Mouse (Mus musculus): ENCODE measurements around the gene Pan3. TPM values are rescaled to one million over a fixed set of nuclear protein-coding genes. Genes with fewer than 3 reads are reported as not detected.

Pan3 gene
- polyA plus RNA-seq, 1 experiment from 2014 or later: 62.7 TPM

GRCm38 (mm10) chr5:147400505-147400979, 29.4 kb upstream of the Pan3 start:
- Histone ChIP-seq H3K36me3 (replicated peaks; ENCODE audit: control insufficient read depth, insufficient read depth) (no peaks in the 10 kb centered on the region), H3K4me3 (replicated peaks; ENCODE audit: low read length) (peak overlapping the region; percentile 55), H3K9me3 (ENCODE audit: control insufficient read depth, low read length) (no peaks in the 10 kb centered on the region), H3K4me1 (replicated peaks; ENCODE audit: control insufficient read depth, insufficient read depth, low read length) (no peaks in the 10 kb centered on the region; the same call in 1 of the 2 replicates), H3K9ac (peak overlapping the region; percentile 68), H3K4me2 (replicated peaks) (peak overlapping the region; percentile 98), H3K27me3 (ENCODE audit: control insufficient read depth, insufficient read depth, low read length) (peaks cover 46% of the 10 kb centered on the region), H3K27ac (no peak overlapping the region)
- no peak for DNase-seq (ENCODE audit: low spot score)
- WGBS: 1% methylated on average over 17 of the region's 17 CpGs
- ATAC-seq (ENCODE audit: low FRiP score): no peak

- Histone ChIP-seq H3K9ac (peak overlapping the region; percentile 68; the same call in 1 of the 2 replicates), H3K27me3 (ENCODE audit: control insufficient read depth, insufficient read depth, low read length) (peaks cover 46% of the 10 kb centered on the region), H3K27ac (no peak overlapping the region), H3K4me3 (replicated peaks; ENCODE audit: low read length) (peak overlapping the region; percentile 55), H3K4me1 (replicated peaks; ENCODE audit: control insufficient read depth, insufficient read depth, low read length) (no peaks in the 10 kb centered on the region; the same call in 1 of the 2 replicates), H3K36me3 (replicated peaks; ENCODE audit: control insufficient read depth, insufficient read depth) (no peaks in the 10 kb centered on the region), H3K9me3 (ENCODE audit: control insufficient read depth, low read length) (no peaks in the 10 kb centered on the region), H3K4me2 (replicated peaks) (peak overlapping the region; percentile 98)
- 25% methylated on average over 11 of the region's 11 CpGs for WGBS
- DNase-seq (ENCODE audit: low spot score) (no peak), ATAC-seq (ENCODE audit: low FRiP score) (no peak)
Observed at GRCm38 (mm10) chr5:147401024-147401423, 28.9 kb upstream of the Pan3 start.

DNA sequence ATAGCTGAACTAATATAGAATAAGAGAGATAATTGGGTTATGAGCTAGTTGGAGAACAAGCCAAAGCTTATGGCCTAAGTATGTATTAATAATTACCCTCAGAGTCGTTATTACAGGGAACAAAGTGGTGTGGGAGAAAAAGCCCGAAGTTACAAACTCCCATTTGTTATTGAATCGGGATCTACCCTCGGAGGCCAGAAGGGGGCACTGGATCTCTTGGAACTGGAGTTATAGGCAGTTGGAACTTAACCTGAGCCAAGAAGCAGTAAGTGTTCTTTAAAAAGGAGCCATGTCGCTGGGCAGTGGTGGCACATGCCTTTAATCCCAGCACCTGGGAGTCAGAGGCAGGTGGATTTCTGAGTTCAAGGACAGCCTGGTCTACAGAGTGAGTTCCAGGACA, 27.5 kb upstream of the Pan3 start:
- Histone ChIP-seq H3K36me3 (replicated peaks; ENCODE audit: control insufficient read depth, insufficient read depth) (no peaks in the 10 kb centered on the region), H3K27ac (no peak overlapping the region), H3K9ac (no peak overlapping the region), H3K9me3 (ENCODE audit: control insufficient read depth, low read length) (no peaks in the 10 kb centered on the region), H3K4me2 (replicated peaks) (no peak overlapping the region), H3K4me1 (replicated peaks; ENCODE audit: control insufficient read depth, insufficient read depth, low read length) (no peaks in the 10 kb centered on the region; the same call in 1 of the 2 replicates), H3K4me3 (replicated peaks; ENCODE audit: low read length) (no peak overlapping the region), H3K27me3 (ENCODE audit: control insufficient read depth, insufficient read depth, low read length) (peaks cover 46% of the 10 kb centered on the region)
- ATAC-seq (ENCODE audit: low FRiP score) (no peak), DNase-seq (ENCODE audit: low spot score) (peak; percentile 58)
- 29% methylated on average over 5 of the region's 5 CpGs for WGBS

GRCm38 (mm10) chr5:147406135-147406534, 23.8 kb upstream of the Pan3 start:
- ATAC-seq (ENCODE audit: low FRiP score) (no peak), DNase-seq (ENCODE audit: low spot score) (no peak)
- WGBS: 84% methylated on average over 5 of the region's 5 CpGs
- Histone ChIP-seq H3K9me3 (ENCODE audit: control insufficient read depth, low read length) (no peaks in the 10 kb centered on the region), H3K36me3 (replicated peaks; ENCODE audit: control insufficient read depth, insufficient read depth) (no peaks in the 10 kb centered on the region), H3K4me3 (replicated peaks; ENCODE audit: low read length) (no peak overlapping the region), H3K27ac (no peak overlapping the region), H3K4me1 (replicated peaks; ENCODE audit: control insufficient read depth, insufficient read depth, low read length) (no peaks in the 10 kb centered on the region), H3K27me3 (ENCODE audit: control insufficient read depth, insufficient read depth, low read length) (peaks cover 13% of the 10 kb centered on the region), H3K4me2 (replicated peaks) (no peak overlapping the region), H3K9ac (no peak overlapping the region)

DNA sequence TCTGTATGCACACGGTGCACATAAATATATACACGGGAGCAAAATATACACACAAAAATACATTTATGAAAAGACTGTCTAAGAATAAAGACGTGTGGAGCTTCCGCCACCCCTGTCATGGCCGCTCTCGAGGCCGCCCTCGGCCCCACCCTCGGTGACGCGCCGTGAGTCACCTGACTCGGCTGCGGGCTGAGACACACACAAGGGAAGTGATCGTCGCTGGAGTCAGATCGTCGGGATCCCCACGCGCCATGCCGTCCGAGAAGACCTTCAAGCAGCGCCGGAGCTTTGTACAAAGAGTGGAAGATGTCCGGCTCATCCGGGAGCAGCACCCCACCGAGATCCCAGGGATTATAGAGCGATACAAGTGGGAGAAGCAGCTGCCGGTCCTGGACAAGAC, 21.2 kb upstream of the Pan3 start:
- H3K4me2 ChIP-seq (replicated peaks): 0 out of 2 replicates have a peak overlapping the region, but pooled peaks have one; percentile 6
- H3K4me1 ChIP-seq (replicated peaks; ENCODE audit: control insufficient read depth, insufficient read depth, low read length): no peaks in the 10 kb centered on the region
- no peaks in the 10 kb centered on the region for H3K36me3 ChIP-seq (replicated peaks; ENCODE audit: control insufficient read depth, insufficient read depth)
- no peak overlapping the region for H3K27ac ChIP-seq
- H3K27me3 ChIP-seq (ENCODE audit: control insufficient read depth, insufficient read depth, low read length): no peaks in the 10 kb centered on the region
- 65% methylated on average over 29 of the region's 29 CpGs for WGBS
- no peak for DNase-seq (ENCODE audit: low spot score)
- H3K9ac ChIP-seq: no peak overlapping the region
- no peak for ATAC-seq (ENCODE audit: low FRiP score)
- no peak overlapping the region for H3K4me3 ChIP-seq (replicated peaks; ENCODE audit: low read length)
- H3K9me3 ChIP-seq (ENCODE audit: control insufficient read depth, low read length): no peaks in the 10 kb centered on the region

GRCm38 (mm10) chr5:147410585-147410984, 19.4 kb upstream of the Pan3 start:
- Histone ChIP-seq H3K27ac (no peak overlapping the region), H3K27me3 (ENCODE audit: control insufficient read depth, insufficient read depth, low read length) (no peaks in the 10 kb centered on the region), H3K4me2 (replicated peaks) (no peak overlapping the region), H3K9me3 (ENCODE audit: control insufficient read depth, low read length) (no peaks in the 10 kb centered on the region), H3K9ac (no peak overlapping the region), H3K36me3 (replicated peaks; ENCODE audit: control insufficient read depth, insufficient read depth) (no peaks in the 10 kb centered on the region), H3K4me1 (replicated peaks; ENCODE audit: control insufficient read depth, insufficient read depth, low read length) (no peaks in the 10 kb centered on the region), H3K4me3 (replicated peaks; ENCODE audit: low read length) (no peak overlapping the region)
- DNase-seq (ENCODE audit: low spot score) (no peak), ATAC-seq (ENCODE audit: low FRiP score) (no peak)
- 90% methylated on average over 6 of the region's 6 CpGs for WGBS

DNA sequence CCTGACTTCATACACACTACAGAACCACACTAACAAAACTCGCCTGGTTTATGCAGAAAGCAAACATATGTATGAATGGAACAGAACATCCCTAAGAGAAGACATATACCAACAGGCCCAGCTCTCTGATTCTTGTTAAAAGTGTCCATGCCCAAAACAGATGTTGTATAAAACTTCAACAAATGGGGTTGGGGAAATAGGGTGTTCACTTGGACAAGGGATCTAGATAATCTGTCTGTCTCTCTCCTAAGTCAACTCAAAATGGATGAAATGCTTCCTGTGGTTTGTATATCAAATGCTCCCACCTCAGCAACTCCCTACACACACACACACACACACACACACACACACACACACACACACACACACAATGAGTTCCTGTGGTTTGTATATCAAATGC, 12.0 kb upstream of the Pan3 start:
- Histone ChIP-seq H3K9ac (no peak overlapping the region), H3K9me3 (ENCODE audit: control insufficient read depth, low read length) (no peaks in the 10 kb centered on the region), H3K4me3 (replicated peaks; ENCODE audit: low read length) (no peak overlapping the region), H3K27ac (no peak overlapping the region), H3K36me3 (replicated peaks; ENCODE audit: control insufficient read depth, insufficient read depth) (no peaks in the 10 kb centered on the region), H3K4me2 (replicated peaks) (no peak overlapping the region), H3K4me1 (replicated peaks; ENCODE audit: control insufficient read depth, insufficient read depth, low read length) (no peaks in the 10 kb centered on the region), H3K27me3 (ENCODE audit: control insufficient read depth, insufficient read depth, low read length) (no peaks in the 10 kb centered on the region)
- no peak for ATAC-seq (ENCODE audit: low FRiP score)
- 84% methylated on average over 1 of the region's 1 CpGs for WGBS
- no peak for DNase-seq (ENCODE audit: low spot score)

DNA sequence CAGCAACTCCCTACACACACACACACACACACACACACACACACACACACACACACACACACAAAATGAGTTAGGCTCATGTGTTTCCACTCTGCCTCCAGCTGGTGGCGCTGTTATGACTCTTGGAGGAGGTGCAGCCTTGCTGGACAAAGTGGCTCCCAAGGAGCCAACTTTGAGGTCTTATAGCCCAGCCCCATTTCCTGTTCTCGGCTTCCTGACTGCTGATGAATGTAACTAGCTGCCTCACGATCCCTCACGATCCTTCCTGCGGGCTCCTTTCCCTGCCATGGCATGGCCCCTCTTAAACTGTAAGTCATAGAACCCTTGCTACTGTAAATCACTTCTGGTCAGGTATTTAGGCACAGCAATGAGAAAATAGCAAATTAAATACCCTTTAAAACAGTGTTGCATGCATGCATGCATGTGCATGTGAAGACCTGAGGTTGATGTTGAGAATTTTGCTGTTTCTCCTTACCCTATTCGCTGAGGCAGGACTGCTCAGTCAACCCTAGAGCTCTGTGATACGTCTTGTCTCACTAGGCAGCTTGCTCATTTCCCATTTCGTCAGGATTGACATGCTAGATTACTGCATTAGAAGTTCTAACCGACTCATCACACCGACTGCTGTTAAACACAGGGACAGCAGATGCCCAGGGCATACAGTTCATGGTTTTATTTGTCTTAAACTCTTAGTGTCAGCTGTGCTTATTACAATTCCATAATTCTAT, 11.4 kb upstream of the Pan3 start:
- Histone ChIP-seq H3K9ac (no peak overlapping the region), H3K9me3 (ENCODE audit: control insufficient read depth, low read length) (no peaks in the 10 kb centered on the region), H3K4me1 (replicated peaks; ENCODE audit: control insufficient read depth, insufficient read depth, low read length) (no peaks in the 10 kb centered on the region), H3K4me3 (replicated peaks; ENCODE audit: low read length) (no peak overlapping the region), H3K27me3 (ENCODE audit: control insufficient read depth, insufficient read depth, low read length) (no peaks in the 10 kb centered on the region), H3K36me3 (replicated peaks; ENCODE audit: control insufficient read depth, insufficient read depth) (no peaks in the 10 kb centered on the region), H3K4me2 (replicated peaks) (no peak overlapping the region), H3K27ac (no peak overlapping the region)
- DNase-seq (ENCODE audit: low spot score) (no peak), ATAC-seq (ENCODE audit: low FRiP score) (no peak)
- WGBS: 49% methylated on average over 10 of the region's 10 CpGs

GRCm38 (mm10) chr5:147423612-147424011, 6.3 kb upstream of the Pan3 start:
- Histone ChIP-seq H3K27ac (no peak overlapping the region), H3K4me1 (replicated peaks; ENCODE audit: control insufficient read depth, insufficient read depth, low read length) (no peaks in the 10 kb centered on the region), H3K4me3 (replicated peaks; ENCODE audit: low read length) (no peak overlapping the region), H3K4me2 (replicated peaks) (no peak overlapping the region), H3K9ac (no peak overlapping the region), H3K36me3 (replicated peaks; ENCODE audit: control insufficient read depth, insufficient read depth) (no peaks in the 10 kb centered on the region), H3K9me3 (ENCODE audit: control insufficient read depth, low read length) (no peaks in the 10 kb centered on the region), H3K27me3 (ENCODE audit: control insufficient read depth, insufficient read depth, low read length) (no peaks in the 10 kb centered on the region)
- DNase-seq (ENCODE audit: low spot score) (no peak), ATAC-seq (ENCODE audit: low FRiP score) (no peak)
- 28% methylated on average over 6 of the region's 6 CpGs for WGBS
